Mouse (Mus musculus): ENCODE results near the gene Itga5.
A peak's percentile ranks its signal among the peaks of the same experiment; 100 is the strongest.

Itga5 gene

DNA sequence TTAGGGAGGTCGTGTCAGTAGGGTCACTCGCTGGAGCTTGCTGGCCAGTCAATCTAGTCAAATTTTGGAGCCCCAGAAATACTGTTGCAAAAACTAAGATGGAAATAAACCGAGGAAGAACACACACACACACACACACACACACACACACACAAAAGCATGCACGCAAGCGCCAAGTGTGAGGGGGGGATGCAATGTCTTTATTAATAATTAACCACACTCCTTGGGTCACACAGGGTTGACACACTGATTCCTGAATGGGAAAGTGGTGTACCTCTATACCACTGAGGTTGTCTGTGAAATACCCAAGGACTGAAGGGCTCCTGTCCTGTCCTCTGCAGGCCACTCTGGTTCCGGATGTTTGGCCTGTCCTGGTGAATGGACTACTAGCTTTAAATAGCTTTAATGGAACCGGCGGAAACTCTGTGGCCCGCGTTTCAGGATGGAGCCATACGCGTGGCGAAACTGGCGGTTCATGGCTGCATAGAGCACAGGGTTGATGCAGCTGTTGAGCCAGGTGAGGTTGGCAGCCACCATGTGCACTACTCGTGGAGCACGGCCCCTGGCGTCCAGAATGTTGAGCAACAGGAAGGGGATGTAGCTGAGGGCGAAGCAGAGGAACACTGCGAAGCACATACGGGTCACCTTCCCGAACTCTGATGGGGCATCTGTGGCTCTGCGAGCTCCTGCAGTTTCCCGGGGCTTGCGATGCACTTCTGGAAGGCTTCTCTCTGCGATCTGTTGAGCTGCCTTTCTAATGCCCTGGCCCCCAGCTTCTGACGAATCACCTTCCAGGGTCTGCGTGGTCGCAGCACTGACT, 58.3 kb downstream of the Itga5 start:
- DNase-seq, result peak; percentile 71

DNA sequence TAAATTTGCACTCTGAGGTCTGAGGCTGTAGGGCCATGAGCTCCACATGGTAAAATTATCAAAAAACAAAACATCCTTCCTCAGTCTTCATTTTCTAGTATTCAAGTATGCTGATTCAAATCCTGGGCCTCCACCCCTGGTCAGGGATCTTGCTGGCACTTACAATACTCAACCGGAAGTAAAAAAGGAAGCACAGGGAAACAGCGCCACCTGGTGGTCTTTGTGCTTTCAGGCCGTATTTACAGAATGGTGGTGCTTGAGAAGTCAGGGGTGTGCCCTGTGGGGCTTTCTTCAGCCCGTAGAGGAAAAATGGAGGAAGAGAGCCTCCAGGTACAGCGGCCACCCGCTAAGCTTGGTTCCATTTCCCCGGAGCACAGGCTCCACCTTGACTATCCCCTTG, 59.4 kb downstream of the Itga5 start:
- peak; percentile 94 for DNase-seq

DNA sequence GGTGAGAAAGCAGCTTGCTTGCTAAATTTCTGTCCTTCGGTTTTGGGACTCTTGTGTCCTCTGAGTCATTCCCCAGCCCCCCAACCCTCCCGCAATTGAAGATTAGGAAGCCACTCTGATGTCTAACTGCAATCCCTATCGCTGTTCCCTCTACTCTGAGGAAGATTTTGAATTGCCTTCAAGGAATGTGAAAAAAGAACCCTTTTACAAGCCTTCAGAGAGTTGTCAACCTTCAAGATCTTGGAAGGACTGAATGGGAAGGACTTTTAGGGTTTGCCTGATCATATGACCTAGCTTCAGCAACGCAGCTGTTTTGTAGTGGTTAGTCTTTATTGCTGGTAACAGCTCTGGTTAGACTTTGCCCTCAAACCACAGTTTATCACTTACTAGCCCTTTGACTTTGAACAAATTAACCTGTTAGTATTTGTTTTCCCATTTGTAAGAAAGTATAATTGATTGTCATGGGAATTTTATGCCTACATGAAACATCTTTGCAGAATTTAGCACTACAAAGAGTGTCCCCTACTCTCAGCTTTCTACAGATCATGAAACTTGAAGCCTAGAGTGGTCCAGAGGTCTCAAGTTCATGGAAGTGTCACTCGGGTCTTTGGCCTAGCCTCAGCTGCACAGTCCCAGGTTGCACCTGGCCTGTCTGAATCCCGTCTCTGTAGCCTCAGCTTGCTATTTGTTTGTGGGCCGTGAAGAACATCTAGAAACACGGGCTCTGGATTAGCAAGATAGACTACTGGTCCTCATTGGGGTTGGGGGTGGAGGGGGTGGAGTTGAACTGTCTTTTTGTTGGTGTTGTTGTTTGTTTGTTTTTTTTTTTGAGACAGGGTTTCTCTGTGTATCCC, 60.5 kb downstream of the Itga5 start:
- no peak for DNase-seq

- peak; percentile 88 for DNase-seq
These were observed 61.4 kb downstream of the Itga5 start for GRCm38 (mm10) chr15:103305070-103305678.

GRCm38 (mm10) chr15:103304616-103304969, 62.0 kb downstream of the Itga5 start:
- DNase-seq, result peak; percentile 28

GRCm38 (mm10) chr15:103303916-103304615, 62.5 kb downstream of the Itga5 start:
- DNase-seq, result no peak

- no peak for DNase-seq
These were observed 64.1 kb downstream of the Itga5 start for GRCm38 (mm10) chr15:103302341-103303021.

- no peak for DNase-seq
These were observed 64.8 kb downstream of the Itga5 start for GRCm38 (mm10) chr15:103301547-103302340.

- no peak for DNase-seq
These were observed 65.5 kb downstream of the Itga5 start for GRCm38 (mm10) chr15:103301046-103301445.

- no peak for DNase-seq
These were observed 66.0 kb downstream of the Itga5 start for GRCm38 (mm10) chr15:103300560-103300959.

- no peak for DNase-seq
These were observed 66.5 kb downstream of the Itga5 start for GRCm38 (mm10) chr15:103300067-103300471.

DNA sequence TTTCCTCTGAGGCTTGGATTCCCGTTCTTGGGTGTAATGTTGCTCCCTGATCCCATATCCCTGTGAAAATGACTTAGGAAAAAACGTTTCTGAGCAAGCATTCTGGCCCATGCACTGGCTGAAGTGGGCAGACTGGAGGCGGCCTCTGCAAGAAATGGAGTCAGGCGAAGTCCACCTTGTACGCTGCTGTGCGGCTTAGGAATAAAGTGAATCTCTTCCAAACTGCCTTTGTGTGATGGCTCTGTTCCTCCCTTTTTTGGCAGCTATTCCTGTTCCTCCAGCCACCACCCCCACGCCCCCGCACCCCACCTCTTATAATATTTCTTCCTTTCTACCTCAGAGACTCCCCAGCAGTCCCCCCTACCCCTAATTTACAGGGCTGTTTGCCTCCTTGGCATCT, 66.9 kb downstream of the Itga5 start:
- DNase-seq, result no peak

- no peak for DNase-seq
These were observed 67.5 kb downstream of the Itga5 start for GRCm38 (mm10) chr15:103298861-103299616.

DNA sequence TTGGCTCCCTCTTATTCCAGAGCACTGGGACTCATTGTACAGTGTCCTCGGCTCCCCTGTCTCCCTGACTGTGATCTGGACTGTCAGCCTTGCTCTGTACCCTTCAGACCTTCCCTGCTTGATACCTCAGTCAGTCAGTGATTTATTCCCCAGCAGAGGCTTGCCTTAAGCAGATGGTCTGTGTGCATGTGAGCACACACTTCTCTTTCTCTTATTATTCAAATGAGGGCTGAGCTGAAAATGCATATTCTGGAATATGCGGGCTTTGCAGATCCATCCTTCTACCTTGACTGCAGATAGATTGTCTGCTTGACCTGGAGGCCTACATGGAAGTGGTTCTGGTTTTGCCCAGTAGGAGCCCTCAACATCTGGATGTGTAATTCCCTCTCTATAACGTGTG, 68.5 kb downstream of the Itga5 start:
- DNase-seq, result no peak

DNA sequence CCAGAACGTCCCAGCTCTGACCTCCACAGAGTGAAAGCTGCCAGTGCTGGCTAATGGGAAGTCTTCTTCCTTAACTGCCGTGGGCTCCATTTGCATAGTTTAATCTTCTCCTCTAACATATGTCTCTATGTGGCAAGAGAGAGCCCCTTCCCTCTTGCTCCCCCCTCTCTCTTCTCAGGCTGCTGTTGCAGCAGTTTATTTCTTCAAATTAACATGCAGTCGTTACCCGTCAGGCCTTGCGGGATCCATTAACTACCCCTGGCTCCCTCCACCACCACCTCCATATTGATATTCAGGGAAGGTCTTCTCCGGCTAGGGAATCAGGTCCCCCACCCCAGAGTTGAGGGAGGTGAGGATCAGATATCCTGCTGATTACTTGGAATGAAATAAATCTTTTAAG, 69.2 kb downstream of the Itga5 start:
- no peak for DNase-seq

DNA sequence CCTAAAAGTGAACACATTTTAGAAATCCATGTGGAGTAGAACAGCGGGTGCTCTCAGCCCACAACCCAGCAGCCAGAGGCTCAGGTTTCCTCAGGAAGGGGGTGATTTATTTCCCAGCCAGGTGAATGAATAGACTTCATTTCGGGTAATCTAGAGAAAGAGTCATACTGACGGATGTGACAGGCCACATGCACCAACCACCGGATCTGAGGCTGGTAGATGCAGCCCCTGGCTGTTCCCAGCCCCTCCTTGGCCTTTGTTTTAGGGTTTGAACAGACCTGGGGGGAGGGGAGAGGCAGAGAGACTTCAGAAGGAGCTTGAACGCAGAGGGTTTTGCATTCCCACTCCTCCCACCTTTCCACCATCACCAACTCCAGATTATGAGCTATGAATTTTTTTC, 70.7 kb downstream of the Itga5 start:
- peak; percentile 32 for DNase-seq

DNA sequence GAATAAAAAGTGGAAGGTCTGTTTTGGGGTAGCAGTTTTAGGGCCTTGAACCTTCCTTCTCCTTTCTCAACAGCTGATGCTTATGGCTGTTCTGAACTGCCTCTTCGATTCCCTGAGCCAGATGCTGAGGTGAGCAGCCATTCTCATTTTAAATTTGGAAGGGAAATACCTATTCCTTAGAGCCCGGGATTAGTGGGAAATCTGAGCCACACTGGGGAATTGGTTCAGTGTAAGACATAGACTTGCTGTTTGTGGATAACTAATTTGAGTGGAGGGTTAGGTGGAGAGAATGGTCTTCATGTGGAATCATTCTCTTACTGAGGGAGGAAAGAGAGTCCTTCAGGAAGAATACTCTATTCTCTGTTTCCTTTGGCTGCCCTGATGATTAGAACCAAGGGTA, 71.9 kb downstream of the Itga5 start:
- DNase-seq, result no peak

Data from thymus, postnatal 4 days (tissue).